Mouse (Mus musculus) liver, embryonic 12.5 days (tissue): ENCODE results near the gene Tiam1. TPM values are rescaled to one million over a fixed set of nuclear protein-coding genes. Genes with fewer than 3 reads are reported as not detected.

Experiments
- ATAC-seq: fragments of 200-750 bp; cut with Nextera tagmentation; 2 replicates; pipeline ENCODE4 v1.8.0; 2017; ENCODE audit warnings: moderate number of reproducible peaks, mild to moderate bottlenecking, moderate library complexity
- H3K27ac ChIP-seq: fragments of 300-500 bp; sonication (generic); 2 replicates; pipeline ENCODE4 v1.5.1; 2016; ENCODE audit warnings: mild to moderate bottlenecking
- H3K27me3 ChIP-seq: fragments of 300-500 bp; sonication (generic); replicated peaks from 2 replicates; pipeline ENCODE4 v1.6.1; 2016; ENCODE audit warnings: mild to moderate bottlenecking, moderate library complexity
- H3K36me3 ChIP-seq: fragments of 300-500 bp; sonication (generic); 2 replicates; pipeline ENCODE4 v1.6.1; 2016; ENCODE audit warnings: mild to moderate bottlenecking, moderate library complexity
- H3K4me1 ChIP-seq: fragments of 300-500 bp; sonication (generic); 2 replicates; pipeline ENCODE4 v1.6.1; 2016
- H3K4me2 ChIP-seq: fragments of 300-500 bp; sonication (generic); 2 replicates; pipeline ENCODE4 v1.6.1; 2016; ENCODE audit warnings: mild to moderate bottlenecking, moderate library complexity
- H3K4me3 ChIP-seq: fragments of 300-500 bp; sonication (generic); 2 replicates; pipeline ENCODE4 v1.5.1; 2016; ENCODE audit warnings: mild to moderate bottlenecking, moderate library complexity
- H3K9ac ChIP-seq: fragments of 300-500 bp; sonication (generic); 2 replicates; pipeline ENCODE4 v1.6.1; 2016; ENCODE audit warnings: mild to moderate bottlenecking, moderate library complexity
- H3K9me3 ChIP-seq: fragments of 300-500 bp; sonication (generic); replicated peaks from 2 replicates; pipeline ENCODE4 v1.6.1; 2016; ENCODE audit warnings: mild to moderate bottlenecking, moderate library complexity
- WGBS: fragments of 180-500 bp; shearing (Covaris S2); methylation state at CpG from one replicate; pipeline ENCODE4 v1.1.7; 2016; ENCODE audit not compliant: insufficient replicate concordance; 5-methylcytosine and 5-hydroxymethylcytosine counted together
- polyA plus RNA-seq: library from polyadenylated mRNA; unstranded; fragments of >200 nt; fragmentation: Nextera tagmentation; extraction: Ambion mirVana; gene quantifications from 2 replicates; pipeline ENCODE4 v1.2.1, GENCODE M21; 2016

The Tiam1 gene
- 6.7 and 9.7 TPM in 2 replicates for polyA plus RNA-seq

DNA sequence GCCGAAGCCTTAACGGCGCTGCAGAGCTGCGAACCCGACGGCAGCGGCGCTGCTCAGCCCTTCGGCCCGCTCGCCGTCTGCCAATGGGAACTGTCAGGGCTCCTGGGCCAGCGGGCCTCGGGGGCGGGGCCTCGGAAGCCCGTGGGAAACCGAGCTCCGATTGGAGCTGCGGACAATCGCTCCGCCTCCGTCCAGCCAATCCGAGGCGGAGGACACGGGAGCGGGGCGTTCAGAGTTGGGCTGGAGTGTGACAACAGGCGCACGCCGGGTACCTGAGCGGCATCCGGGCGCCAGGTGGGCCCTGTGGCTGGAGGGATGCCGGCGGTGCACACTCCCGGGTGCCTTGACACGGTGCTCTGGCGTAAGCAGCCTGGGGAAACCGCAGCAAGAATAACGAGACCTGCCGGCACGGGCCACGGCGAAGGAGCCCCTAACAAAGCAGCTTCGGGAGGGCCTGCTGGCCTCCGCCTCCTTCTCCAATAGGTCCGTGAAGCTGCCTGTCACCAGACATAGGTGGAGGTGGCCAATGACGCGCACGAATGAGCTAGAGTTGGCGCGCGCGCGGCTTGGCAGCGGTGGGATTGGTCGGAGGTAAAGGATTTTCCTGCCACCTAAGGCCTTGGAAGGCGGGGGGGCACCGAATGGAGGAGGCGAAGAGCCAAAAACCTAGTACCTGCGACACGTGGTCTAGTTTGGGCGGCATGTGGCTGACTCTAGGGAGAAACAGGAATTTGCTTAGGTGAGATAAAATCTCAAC lies at the start of gene Tiam1:
Tiam1 (minus strand) TSS at position 10 of the 757 bp plus-strand sequence.
- Histone ChIP-seq H3K4me2 (peak within 1 kb of the TSS; percentile 99), H3K4me3 (peak within 1 kb of the TSS; percentile 65), H3K27ac (peak within 1 kb of the TSS; percentile 82), H3K27me3 (peaks cover 15% of the 10 kb centered on the region), H3K9ac (peak within 1 kb of the TSS; percentile 76), H3K36me3 (no peaks in the 10 kb centered on the region), H3K4me1 (peaks cover 40% of the 10 kb centered on the region), H3K9me3 (no peaks in the 10 kb centered on the region)
- under 1% methylated on average over 64 of the region's 64 CpGs for WGBS
- peak; percentile 95 for ATAC-seq

DNA sequence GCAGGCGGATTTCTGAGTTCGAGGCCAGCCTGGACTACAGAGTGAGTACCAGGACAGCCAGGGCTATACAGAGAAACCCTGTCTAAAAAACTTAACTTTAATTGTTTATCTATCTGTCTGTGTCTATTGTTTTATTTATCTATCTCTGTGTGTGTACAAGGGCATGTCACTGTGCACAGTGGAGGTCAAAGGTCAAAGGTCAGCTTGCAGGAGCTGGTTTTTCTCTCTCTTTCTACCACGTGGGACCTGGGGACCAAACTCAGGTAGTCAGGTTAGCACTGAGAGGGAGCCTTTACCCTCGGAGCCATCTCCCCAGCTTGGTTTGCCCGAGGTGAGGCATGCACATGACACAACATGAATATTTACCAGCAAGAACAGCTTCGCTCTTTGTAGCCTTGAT lies 47.7 kb upstream of the Tiam1 start:
- WGBS, result 63% methylated on average over 6 of the region's 6 CpGs

GRCm38 (mm10) chr16:90187453-90187852 lies 43.9 kb upstream of the Tiam1 start:
- 9% methylated on average over 13 of the region's 13 CpGs for WGBS
- Histone ChIP-seq H3K27ac (no peak overlapping the region), H3K9me3 (no peaks in the 10 kb centered on the region), H3K27me3 (0 out of 2 replicates have a peak, but pooled peaks cover 3% of the 10 kb centered on the region), H3K36me3 (no peaks in the 10 kb centered on the region), H3K4me1 (peaks cover 28% of the 10 kb centered on the region), H3K4me3 (no peak overlapping the region; the same call in 1 of the 2 replicates), H3K9ac (peak overlapping the region; percentile 31; the same call in 1 of the 2 replicates), H3K4me2 (peak overlapping the region; percentile 50)
- peak; percentile 64 for ATAC-seq

More for the DNA sequence above, 47.7 kb upstream of the Tiam1 start:
- Histone ChIP-seq H3K27me3 (0 out of 2 replicates have a peak, but pooled peaks cover 3% of the 10 kb centered on the region), H3K4me2 (no peak overlapping the region), H3K36me3 (no peaks in the 10 kb centered on the region), H3K9ac (no peak overlapping the region), H3K4me3 (no peak overlapping the region), H3K4me1 (peaks cover 28% of the 10 kb centered on the region), H3K27ac (no peak overlapping the region), H3K9me3 (no peaks in the 10 kb centered on the region)
- no peak for ATAC-seq

GRCm38 (mm10) chr16:90185928-90186588 lies 42.5 kb upstream of the Tiam1 start:
- no peak overlapping the region for H3K9ac ChIP-seq
- 0 out of 2 replicates have a peak, but pooled peaks cover 3% of the 10 kb centered on the region for H3K27me3 ChIP-seq
- no peak overlapping the region for H3K4me3 ChIP-seq
- H3K36me3 ChIP-seq, result no peaks in the 10 kb centered on the region
- H3K9me3 ChIP-seq, result no peaks in the 10 kb centered on the region
- no peak for ATAC-seq
- 37% methylated on average over 8 of the region's 8 CpGs for WGBS
- H3K4me2 ChIP-seq, result no peak overlapping the region
- H3K27ac ChIP-seq, result no peak overlapping the region
- peaks cover 18% of the 10 kb centered on the region for H3K4me1 ChIP-seq

GRCm38 (mm10) chr16:90184135-90184534 lies 40.6 kb upstream of the Tiam1 start:
- H3K9ac ChIP-seq, result no peak overlapping the region
- ATAC-seq, result no peak
- WGBS, result 92% methylated on average over 6 of the region's 6 CpGs
- peaks cover 31% of the 10 kb centered on the region for H3K4me1 ChIP-seq
- H3K9me3 ChIP-seq, result no peaks in the 10 kb centered on the region
- H3K27me3 ChIP-seq, result 0 out of 2 replicates have a peak, but pooled peaks cover 6% of the 10 kb centered on the region
- no peak overlapping the region for H3K4me2 ChIP-seq
- H3K36me3 ChIP-seq, result no peaks in the 10 kb centered on the region
- H3K27ac ChIP-seq, result no peak overlapping the region
- no peak overlapping the region for H3K4me3 ChIP-seq

DNA sequence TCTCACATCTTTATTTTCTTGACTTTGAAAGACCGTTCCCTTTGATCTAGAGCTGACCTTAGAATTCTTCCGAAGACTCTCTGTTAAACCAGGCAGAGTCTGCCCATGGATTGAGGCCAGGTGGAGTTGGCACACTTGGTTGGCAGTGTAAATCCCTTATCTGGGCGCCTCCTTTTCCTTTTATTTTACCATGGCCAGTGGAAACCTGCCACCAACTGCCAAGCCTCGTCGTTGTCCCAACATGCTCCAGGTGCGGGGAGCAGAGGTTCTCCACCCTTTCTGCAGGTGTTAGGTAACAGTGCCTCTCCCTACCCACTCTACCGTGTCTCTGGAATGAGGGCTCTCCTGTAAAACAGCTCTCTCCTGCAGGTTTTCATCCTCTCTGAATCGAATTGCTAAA lies 38.1 kb upstream of the Tiam1 start:
- 0 out of 2 replicates have a peak, but pooled peaks cover 5% of the 10 kb centered on the region for H3K27me3 ChIP-seq
- no peaks in the 10 kb centered on the region for H3K9me3 ChIP-seq
- H3K27ac ChIP-seq, result no peak overlapping the region
- no peak overlapping the region for H3K4me3 ChIP-seq
- ATAC-seq, result no peak
- no peaks in the 10 kb centered on the region for H3K36me3 ChIP-seq
- 76% methylated on average over 8 of the region's 8 CpGs for WGBS
- peaks cover 30% of the 10 kb centered on the region; the same call in 1 of the 2 replicates for H3K4me1 ChIP-seq
- H3K4me2 ChIP-seq, result no peak overlapping the region
- H3K9ac ChIP-seq, result no peak overlapping the region

GRCm38 (mm10) chr16:90180975-90181374 lies 37.4 kb upstream of the Tiam1 start:
- WGBS, result 50% methylated on average over 6 of the region's 6 CpGs
- ATAC-seq, result no peak
- no peak overlapping the region for H3K9ac ChIP-seq

DNA sequence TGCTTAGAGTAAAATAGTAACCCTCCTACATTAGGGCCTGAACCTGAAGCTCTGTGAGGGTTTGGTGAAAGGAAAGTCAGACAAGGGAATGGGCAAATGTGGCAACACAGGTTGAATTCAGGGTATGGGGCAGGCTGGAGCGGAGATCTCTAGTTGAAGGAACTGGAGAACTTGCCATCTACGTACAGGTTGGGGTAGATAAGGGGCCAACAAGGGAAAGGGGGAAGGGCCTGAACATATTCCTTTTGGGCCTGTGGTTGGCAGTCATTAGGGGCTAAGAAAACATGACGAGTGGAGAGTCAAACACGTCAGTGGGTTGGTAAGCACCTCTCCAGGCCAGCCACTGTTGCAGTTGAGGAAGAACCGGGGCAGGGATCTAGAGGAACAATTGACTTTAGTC lies 36.3 kb upstream of the Tiam1 start:
- no peaks in the 10 kb centered on the region for H3K9me3 ChIP-seq
- H3K27ac ChIP-seq, result no peak overlapping the region
- no peak for ATAC-seq
- 0 out of 2 replicates have a peak, but pooled peaks cover 3% of the 10 kb centered on the region for H3K27me3 ChIP-seq
- no peak overlapping the region for H3K9ac ChIP-seq
- peaks cover 30% of the 10 kb centered on the region; the same call in 1 of the 2 replicates for H3K4me1 ChIP-seq
- H3K4me3 ChIP-seq, result no peak overlapping the region
- 29% methylated on average over 5 of the region's 5 CpGs for WGBS
- no peak overlapping the region for H3K4me2 ChIP-seq
- no peaks in the 10 kb centered on the region for H3K36me3 ChIP-seq

More at GRCm38 (mm10) chr16:90180975-90181374, 37.4 kb upstream of the Tiam1 start:
- Histone ChIP-seq H3K4me2 (no peak overlapping the region), H3K4me3 (no peak overlapping the region), H3K9me3 (no peaks in the 10 kb centered on the region), H3K4me1 (peaks cover 30% of the 10 kb centered on the region; the same call in 1 of the 2 replicates), H3K27me3 (0 out of 2 replicates have a peak, but pooled peaks cover 3% of the 10 kb centered on the region), H3K27ac (no peak overlapping the region), H3K36me3 (no peaks in the 10 kb centered on the region)

DNA sequence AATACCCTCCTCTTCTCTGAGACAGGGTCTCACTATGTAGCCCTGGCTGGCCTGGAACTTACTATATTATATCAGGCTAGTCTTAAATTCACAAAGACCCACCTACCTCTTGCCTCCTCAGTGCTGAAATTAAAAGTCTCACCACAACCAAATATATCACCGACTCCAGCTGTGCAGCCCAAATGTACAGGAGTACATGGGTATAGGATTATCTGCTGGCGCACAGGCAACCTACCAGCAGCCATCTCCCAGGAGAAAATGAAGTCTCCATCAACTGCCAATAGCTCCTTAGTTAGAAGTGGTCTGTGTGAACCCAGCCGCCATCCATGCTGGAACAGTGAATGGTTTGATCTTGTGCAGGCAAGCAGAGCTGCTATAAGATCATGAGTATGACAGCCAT lies 34.8 kb upstream of the Tiam1 start:
- no peak overlapping the region for H3K4me3 ChIP-seq
- H3K27me3 ChIP-seq, result 0 out of 2 replicates have a peak, but pooled peaks cover 3% of the 10 kb centered on the region
- no peak overlapping the region for H3K27ac ChIP-seq
- no peak overlapping the region for H3K4me2 ChIP-seq
- H3K9ac ChIP-seq, result no peak overlapping the region
- H3K36me3 ChIP-seq, result no peaks in the 10 kb centered on the region
- 0 out of 2 replicates have a peak, but pooled peaks have one; percentile 14 for ATAC-seq
- peaks cover 23% of the 10 kb centered on the region; the same call in 1 of the 2 replicates for H3K4me1 ChIP-seq
- no peaks in the 10 kb centered on the region for H3K9me3 ChIP-seq
- 59% methylated on average over 3 of the region's 3 CpGs for WGBS

DNA sequence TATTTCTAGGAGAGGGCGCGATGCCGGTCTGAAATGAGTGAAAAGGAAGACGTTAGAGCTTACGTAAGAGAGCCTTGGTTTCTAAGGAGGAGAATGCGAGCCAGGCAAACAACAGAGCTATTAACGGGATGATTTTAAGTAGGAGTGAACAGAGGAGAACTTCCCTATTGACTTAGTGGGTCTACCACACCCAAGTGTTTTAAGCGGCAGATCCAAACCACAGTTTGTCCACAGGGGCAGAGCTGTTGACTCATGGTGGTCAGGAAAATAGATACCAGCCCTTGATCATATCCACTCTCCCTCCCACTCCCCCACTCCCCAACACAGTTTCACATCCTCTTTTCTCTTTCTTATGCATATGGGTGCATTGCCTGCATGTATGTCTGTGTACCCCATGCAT lies 33.9 kb upstream of the Tiam1 start:
- H3K4me3 ChIP-seq, result no peak overlapping the region
- no peaks in the 10 kb centered on the region for H3K9me3 ChIP-seq
- H3K4me1 ChIP-seq, result peaks cover 23% of the 10 kb centered on the region; the same call in 1 of the 2 replicates
- H3K9ac ChIP-seq, result no peak overlapping the region
- no peaks in the 10 kb centered on the region for H3K36me3 ChIP-seq
- no peak overlapping the region for H3K27ac ChIP-seq
- no peak overlapping the region for H3K4me2 ChIP-seq
- 0 out of 2 replicates have a peak, but pooled peaks cover 3% of the 10 kb centered on the region for H3K27me3 ChIP-seq
- ATAC-seq, result peak; percentile 21; the same call in 1 of the 2 replicates
- 14% methylated on average over 8 of the region's 8 CpGs for WGBS

GRCm38 (mm10) chr16:90176472-90176871 lies 32.9 kb upstream of the Tiam1 start:
- Histone ChIP-seq H3K4me3 (no peak overlapping the region), H3K27ac (no peak overlapping the region), H3K36me3 (no peaks in the 10 kb centered on the region), H3K9ac (no peak overlapping the region), H3K9me3 (no peaks in the 10 kb centered on the region), H3K4me2 (no peak overlapping the region), H3K27me3 (0 out of 2 replicates have a peak, but pooled peaks cover 3% of the 10 kb centered on the region), H3K4me1 (peaks cover 23% of the 10 kb centered on the region; the same call in 1 of the 2 replicates)
- ATAC-seq, result no peak
- whole genome bisulfite sequencing, result 65% methylated on average over 10 of the region's 10 CpGs

DNA sequence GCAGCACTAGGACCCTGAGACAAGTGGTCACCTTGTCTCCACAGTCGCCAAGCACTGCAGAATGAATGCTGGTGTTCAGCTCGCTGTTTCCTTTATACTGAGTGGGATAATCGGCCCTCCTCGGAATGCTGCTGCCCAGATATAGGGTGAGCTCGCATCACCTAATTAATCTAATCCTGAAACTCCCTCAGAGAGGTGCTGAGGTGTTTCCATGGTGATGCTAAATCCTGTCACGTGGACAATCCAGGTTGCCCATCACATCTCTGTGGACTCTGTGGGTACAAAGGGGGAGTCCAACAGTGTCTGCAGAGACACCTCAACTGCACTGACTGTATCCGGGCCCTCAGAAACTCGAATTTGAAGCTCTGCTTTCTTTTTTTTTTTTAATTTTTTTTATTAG lies 27.8 kb upstream of the Tiam1 start:
- ATAC-seq, result no peak
- no peaks in the 10 kb centered on the region for H3K27me3 ChIP-seq
- H3K4me3 ChIP-seq, result no peak overlapping the region
- no peaks in the 10 kb centered on the region for H3K36me3 ChIP-seq
- no peaks in the 10 kb centered on the region for H3K9me3 ChIP-seq
- 61% methylated on average over 8 of the region's 8 CpGs for WGBS
- no peak overlapping the region for H3K4me2 ChIP-seq
- no peak overlapping the region for H3K27ac ChIP-seq
- no peaks in the 10 kb centered on the region for H3K4me1 ChIP-seq
- H3K9ac ChIP-seq, result no peak overlapping the region
